Mouse (Mus musculus) midbrain, embryonic 15.5 days (tissue): ENCODE measurements at regions not wholly inside any gene's neighbourhood (a gene's known extent, or its start where the extent isn't known, plus 50 kb on each side); places are given as distances from the start of the nearest gene placed in this dataset.
A peak's percentile ranks its signal among the peaks of the same experiment; 100 is the strongest.

ENCODE experiments used
- ATAC-seq: fragments of 200-750 bp; cut with Nextera tagmentation; replicated peaks from 2 replicates; pipeline ENCODE4 v1.8.0; 2017; ENCODE audit warnings: moderate TSS enrichment
- H3K27ac ChIP-seq: fragments of 300-500 bp; sonication (generic); 2 replicates; pipeline ENCODE4 v1.5.1; 2015; ENCODE audit warnings: mild to moderate bottlenecking, inconsistent platforms
- H3K27me3 ChIP-seq: fragments of 300-500 bp; sonication (generic); replicated peaks from 2 replicates; pipeline ENCODE4 v1.6.1; 2015; ENCODE audit warnings: inconsistent platforms
- H3K36me3 ChIP-seq: fragments of 300-500 bp; sonication (generic); replicated peaks from 2 replicates; pipeline ENCODE4 v1.6.1; 2015; ENCODE audit warnings: inconsistent platforms
- H3K4me1 ChIP-seq: fragments of 300-500 bp; sonication (generic); 2 replicates; pipeline ENCODE4 v1.6.1; 2015; ENCODE audit warnings: inconsistent platforms
- H3K4me2 ChIP-seq: fragments of 300-500 bp; sonication (generic); 2 replicates; pipeline ENCODE4 v1.6.1; 2015; ENCODE audit warnings: inconsistent platforms, mild to moderate bottlenecking, moderate library complexity
- H3K4me3 ChIP-seq: fragments of 300-500 bp; sonication (generic); 2 replicates; pipeline ENCODE4 v1.5.1; 2015; ENCODE audit warnings: mild to moderate bottlenecking, inconsistent platforms
- H3K9ac ChIP-seq: fragments of 300-500 bp; sonication (generic); 2 replicates; pipeline ENCODE4 v1.6.1; 2015; ENCODE audit warnings: mild to moderate bottlenecking, inconsistent platforms
- H3K9me3 ChIP-seq: fragments of 300-500 bp; sonication (generic); 2 replicates; pipeline ENCODE4 v1.6.1; 2016; ENCODE audit warnings: inconsistent platforms
- WGBS: fragments of 180-500 bp; shearing (Covaris S2); methylation state at CpG from one replicate; pipeline ENCODE4 v1.1.7; 2015; ENCODE audit warnings: mixed read lengths; 5-methylcytosine and 5-hydroxymethylcytosine counted together

DNA sequence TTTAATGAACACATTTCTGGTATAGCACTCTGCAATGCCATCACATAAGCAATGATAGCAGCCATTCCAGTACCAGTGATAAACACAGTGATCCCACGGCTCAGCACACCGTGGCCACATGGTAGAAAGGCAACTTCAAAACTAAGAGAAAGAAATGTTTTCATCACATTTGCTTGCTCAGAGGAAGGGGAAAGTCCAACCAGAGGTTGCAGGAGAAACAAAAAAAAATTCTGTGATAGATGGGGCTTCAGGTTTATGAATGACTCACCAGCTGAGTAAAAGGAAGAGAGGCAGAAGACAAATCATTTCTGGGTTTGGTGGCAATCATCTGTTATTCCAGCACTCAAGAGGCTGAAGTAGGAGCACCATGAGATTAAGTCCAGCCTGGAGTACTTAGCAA, 103.5 kb downstream of the Gm9733 start:
- Histone ChIP-seq H3K27ac (no peak overlapping the region), H3K4me1 (no peaks in the 10 kb centered on the region), H3K36me3 (no peaks in the 10 kb centered on the region), H3K4me2 (no peak overlapping the region), H3K9me3 (no peaks in the 10 kb centered on the region), H3K27me3 (no peaks in the 10 kb centered on the region), H3K4me3 (no peak overlapping the region), H3K9ac (no peak overlapping the region)
- ATAC-seq = no peak
- 97% methylated on average over 2 of the region's 2 CpGs for WGBS

GRCm38 (mm10) chr3:15230204-15230603, 101.9 kb downstream of the Gm9733 start:
- Histone ChIP-seq H3K27ac (no peak overlapping the region), H3K4me2 (no peak overlapping the region), H3K4me1 (no peaks in the 10 kb centered on the region), H3K9me3 (no peaks in the 10 kb centered on the region), H3K27me3 (no peaks in the 10 kb centered on the region), H3K4me3 (no peak overlapping the region), H3K9ac (no peak overlapping the region), H3K36me3 (no peaks in the 10 kb centered on the region)
- WGBS = 65% methylated on average over 6 of the region's 6 CpGs
- no peak for ATAC-seq

- Histone ChIP-seq H3K4me3 (no peak overlapping the region), H3K36me3 (no peaks in the 10 kb centered on the region), H3K4me1 (no peaks in the 10 kb centered on the region), H3K27ac (no peak overlapping the region), H3K4me2 (no peak overlapping the region), H3K27me3 (no peaks in the 10 kb centered on the region), H3K9me3 (no peaks in the 10 kb centered on the region), H3K9ac (no peak overlapping the region)
- WGBS = 45% methylated on average over 3 of the region's 3 CpGs
- 0 out of 2 replicates have a peak, but pooled peaks have one; percentile 42 for ATAC-seq
Observed at GRCm38 (mm10) chr3:15231433-15231832, 100.7 kb downstream of the Gm9733 start.

- H3K4me2 ChIP-seq = no peak overlapping the region
- no peaks in the 10 kb centered on the region for H3K27me3 ChIP-seq
- WGBS = 79% methylated on average over 5 of the region's 5 CpGs
- no peaks in the 10 kb centered on the region for H3K9me3 ChIP-seq
- H3K27ac ChIP-seq = no peak overlapping the region
- H3K9ac ChIP-seq = no peak overlapping the region
- no peaks in the 10 kb centered on the region for H3K4me1 ChIP-seq
- H3K36me3 ChIP-seq = no peaks in the 10 kb centered on the region
- no peak overlapping the region for H3K4me3 ChIP-seq
- no peak for ATAC-seq
Observed at GRCm38 (mm10) chr3:15237817-15238432, 94.2 kb downstream of the Gm9733 start.

DNA sequence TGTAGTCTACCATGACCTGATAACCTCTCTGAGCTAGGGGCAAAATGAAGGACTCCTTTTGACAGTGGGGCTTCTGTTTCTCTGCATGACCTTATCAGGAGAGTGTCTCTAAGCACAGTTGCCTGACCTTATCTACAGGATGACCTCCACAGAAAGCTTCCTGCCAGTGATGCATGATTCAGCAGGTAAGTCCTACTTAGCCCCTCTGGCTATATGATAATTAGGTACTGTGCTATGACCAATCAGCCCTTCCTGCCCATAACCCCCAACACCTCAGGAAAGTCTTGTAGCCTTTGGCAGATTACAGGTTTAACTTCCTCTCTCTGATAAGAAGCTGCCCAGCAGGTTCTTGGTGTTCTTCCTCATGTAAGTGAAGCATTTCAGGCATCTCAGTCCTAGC, 89.7 kb downstream of the Gm9733 start:
- Histone ChIP-seq H3K9me3 (no peaks in the 10 kb centered on the region), H3K27me3 (no peaks in the 10 kb centered on the region), H3K4me3 (no peak overlapping the region), H3K4me1 (no peaks in the 10 kb centered on the region), H3K27ac (no peak overlapping the region), H3K4me2 (no peak overlapping the region), H3K36me3 (no peaks in the 10 kb centered on the region), H3K9ac (no peak overlapping the region)
- ATAC-seq = no peak

DNA sequence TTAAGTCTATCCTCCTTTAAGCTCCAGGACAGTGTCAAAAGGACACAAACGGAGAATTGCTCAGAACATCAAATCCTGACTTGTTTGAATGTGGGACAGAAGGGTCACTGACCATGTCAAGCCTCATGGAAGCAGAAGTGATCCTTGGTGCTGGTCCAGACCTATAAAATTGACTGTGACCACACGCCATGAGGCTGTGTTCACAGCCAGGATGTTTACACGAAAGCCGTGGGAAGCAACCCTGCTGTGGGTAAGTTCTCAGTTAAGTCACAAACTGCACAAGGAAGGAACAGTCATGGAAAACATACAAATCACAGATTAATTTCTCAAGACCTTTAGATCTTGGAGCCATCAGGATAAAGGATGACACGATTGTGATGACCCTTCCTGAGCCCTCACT, 88.5 kb downstream of the Gm9733 start:
- H3K27ac ChIP-seq = no peak overlapping the region
- no peaks in the 10 kb centered on the region for H3K9me3 ChIP-seq
- no peak overlapping the region for H3K9ac ChIP-seq
- no peak overlapping the region for H3K4me2 ChIP-seq
- no peak for ATAC-seq
- no peaks in the 10 kb centered on the region for H3K27me3 ChIP-seq
- H3K4me1 ChIP-seq = no peaks in the 10 kb centered on the region
- no peak overlapping the region for H3K4me3 ChIP-seq
- WGBS = 74% methylated on average over 5 of the region's 5 CpGs
- no peaks in the 10 kb centered on the region for H3K36me3 ChIP-seq

- no peaks in the 10 kb centered on the region for H3K4me1 ChIP-seq
- no peak overlapping the region for H3K4me2 ChIP-seq
- peak; percentile 60; the same call in 1 of the 2 replicates for ATAC-seq
- no peak overlapping the region for H3K27ac ChIP-seq
- H3K9me3 ChIP-seq = no peaks in the 10 kb centered on the region
- WGBS = 22% methylated on average over 6 of the region's 6 CpGs
- no peaks in the 10 kb centered on the region for H3K36me3 ChIP-seq
- H3K27me3 ChIP-seq = no peaks in the 10 kb centered on the region
- H3K9ac ChIP-seq = no peak overlapping the region
- no peak overlapping the region for H3K4me3 ChIP-seq
Observed at GRCm38 (mm10) chr3:15244999-15245398, 87.1 kb downstream of the Gm9733 start.
